Mouse (Mus musculus): ENCODE data around the gene Mybph. TPM values are rescaled to one million over a fixed set of nuclear protein-coding genes. Genes with fewer than 3 reads are reported as not detected.

Mybph gene
- polyA plus RNA-seq, 1 experiment from 2014 or later = 3.5 TPM

DNA sequence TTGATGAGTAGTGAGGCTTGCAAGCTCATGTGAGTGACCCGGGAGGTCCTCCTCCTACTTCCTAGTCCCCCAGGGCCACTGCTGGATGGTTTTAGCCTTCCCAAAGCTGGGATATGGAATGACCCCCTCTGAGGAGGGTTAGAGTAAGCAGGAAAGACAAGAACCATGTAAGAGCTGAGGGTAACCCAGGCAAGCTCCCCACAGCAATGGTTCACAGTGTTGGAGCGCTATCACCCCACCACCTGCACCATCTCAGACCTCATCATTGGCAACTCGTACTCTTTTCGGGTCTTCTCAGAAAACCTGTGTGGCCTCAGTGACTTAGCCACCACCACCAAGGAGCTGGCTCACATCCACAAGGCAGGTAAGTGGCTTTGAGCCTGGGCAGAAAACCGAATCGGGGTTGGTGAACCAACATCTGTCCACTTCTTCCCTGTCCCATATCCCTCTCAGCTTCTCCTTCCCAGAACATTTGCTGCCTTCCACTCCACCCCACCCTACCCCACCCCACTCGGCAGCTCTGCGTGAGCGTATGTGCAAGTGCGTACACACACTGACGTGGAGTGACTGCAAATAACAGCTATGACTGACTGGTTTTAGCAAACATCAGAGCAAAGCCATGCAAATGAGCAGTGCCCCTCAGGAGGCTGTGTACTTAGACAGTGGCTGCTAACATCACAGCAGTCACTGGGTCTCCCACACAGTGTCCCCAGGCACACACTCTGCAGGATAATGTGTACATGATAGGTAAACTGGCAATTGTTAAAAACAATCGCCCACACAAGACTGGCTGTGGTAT is 5.1 kb downstream of the Mybph start:
- WGBS (ENCODE audit: insufficient replicate concordance) = 64% methylated on average over 12 of the region's 12 CpGs
- Histone ChIP-seq H3K27ac (replicated peaks) (no peak overlapping the region), H3K4me1 (replicated peaks) (peaks cover 4% of the 10 kb centered on the region), H3K4me3 (replicated peaks) (no peak overlapping the region), H3K4me2 (no peak overlapping the region), H3K9ac (no peak overlapping the region), H3K9me3 (replicated peaks) (no peaks in the 10 kb centered on the region), H3K27me3 (no peaks in the 10 kb centered on the region), H3K36me3 (replicated peaks) (no peaks in the 10 kb centered on the region)
- no peak for ATAC-seq (ENCODE audit: insufficient read depth)

DNA sequence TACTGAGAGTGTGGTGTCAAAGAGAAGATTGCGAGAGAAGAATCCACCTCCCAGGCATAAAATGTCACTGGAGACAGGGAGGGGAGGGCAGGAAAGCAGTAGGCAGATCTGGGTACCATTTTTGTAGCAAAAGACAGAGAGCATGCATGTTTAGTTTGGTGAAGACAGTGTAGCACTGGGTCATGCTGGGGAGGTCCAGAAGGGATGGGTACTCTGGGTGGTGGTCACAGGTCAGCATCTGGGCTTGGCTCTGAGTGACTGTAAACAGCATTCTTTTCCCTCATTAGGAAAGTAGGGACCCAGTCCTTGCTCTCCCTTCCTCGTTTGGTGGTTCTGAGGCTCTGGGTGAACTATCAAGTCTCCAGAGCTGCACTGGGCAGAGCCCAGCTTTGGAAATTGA is 7.2 kb downstream of the Mybph start:
- no peak for ATAC-seq (ENCODE audit: insufficient read depth)
- 41% methylated on average over 2 of the region's 2 CpGs for WGBS (ENCODE audit: insufficient replicate concordance)
- Histone ChIP-seq H3K36me3 (replicated peaks) (no peaks in the 10 kb centered on the region), H3K4me1 (replicated peaks) (peaks cover 10% of the 10 kb centered on the region), H3K27ac (replicated peaks) (no peak overlapping the region), H3K4me3 (replicated peaks) (no peak overlapping the region), H3K4me2 (no peak overlapping the region), H3K9ac (no peak overlapping the region), H3K9me3 (replicated peaks) (no peaks in the 10 kb centered on the region), H3K27me3 (no peaks in the 10 kb centered on the region)

DNA sequence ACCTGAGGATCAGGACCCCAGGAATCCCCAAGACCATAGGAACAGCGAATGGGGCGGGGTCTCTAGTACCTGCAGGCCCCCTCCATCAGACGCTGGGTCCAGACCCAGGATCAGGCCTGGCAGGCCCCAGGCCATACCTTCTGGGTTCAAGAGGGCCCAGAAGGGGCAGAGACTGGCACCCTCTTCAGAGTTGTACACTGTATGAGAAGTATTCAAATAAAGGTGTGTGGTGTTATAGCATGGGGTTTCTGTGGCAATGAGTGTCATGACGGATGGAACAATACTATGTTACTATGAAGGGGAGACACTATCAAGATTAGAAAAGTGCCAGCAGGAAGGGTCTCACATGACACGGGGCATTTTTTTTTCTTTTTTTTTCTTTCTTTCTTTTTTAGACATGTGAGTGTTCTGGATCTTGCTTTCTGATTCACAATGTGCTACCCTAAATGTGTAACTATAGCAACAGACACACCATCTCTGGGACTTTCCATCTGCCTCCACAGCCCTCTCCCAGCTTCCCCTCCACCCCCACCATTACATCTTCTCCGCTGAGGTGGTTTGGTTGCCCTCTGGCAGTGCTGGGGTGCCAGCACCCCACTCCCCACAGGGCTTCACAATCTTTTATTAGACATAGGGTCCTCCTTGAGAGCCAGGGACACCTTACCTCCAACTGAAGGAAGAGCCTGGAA is 7.9 kb downstream of the Mybph start:
- H3K36me3 ChIP-seq (replicated peaks) = no peaks in the 10 kb centered on the region
- no peak overlapping the region for H3K9ac ChIP-seq
- H3K27me3 ChIP-seq = no peaks in the 10 kb centered on the region
- H3K27ac ChIP-seq (replicated peaks) = no peak overlapping the region
- 64% methylated on average over 6 of the region's 6 CpGs for WGBS (ENCODE audit: insufficient replicate concordance)
- H3K4me1 ChIP-seq (replicated peaks) = peaks cover 14% of the 10 kb centered on the region
- no peak for ATAC-seq (ENCODE audit: insufficient read depth)
- no peaks in the 10 kb centered on the region for H3K9me3 ChIP-seq (replicated peaks)
- no peak overlapping the region for H3K4me2 ChIP-seq
- no peak overlapping the region for H3K4me3 ChIP-seq (replicated peaks)

DNA sequence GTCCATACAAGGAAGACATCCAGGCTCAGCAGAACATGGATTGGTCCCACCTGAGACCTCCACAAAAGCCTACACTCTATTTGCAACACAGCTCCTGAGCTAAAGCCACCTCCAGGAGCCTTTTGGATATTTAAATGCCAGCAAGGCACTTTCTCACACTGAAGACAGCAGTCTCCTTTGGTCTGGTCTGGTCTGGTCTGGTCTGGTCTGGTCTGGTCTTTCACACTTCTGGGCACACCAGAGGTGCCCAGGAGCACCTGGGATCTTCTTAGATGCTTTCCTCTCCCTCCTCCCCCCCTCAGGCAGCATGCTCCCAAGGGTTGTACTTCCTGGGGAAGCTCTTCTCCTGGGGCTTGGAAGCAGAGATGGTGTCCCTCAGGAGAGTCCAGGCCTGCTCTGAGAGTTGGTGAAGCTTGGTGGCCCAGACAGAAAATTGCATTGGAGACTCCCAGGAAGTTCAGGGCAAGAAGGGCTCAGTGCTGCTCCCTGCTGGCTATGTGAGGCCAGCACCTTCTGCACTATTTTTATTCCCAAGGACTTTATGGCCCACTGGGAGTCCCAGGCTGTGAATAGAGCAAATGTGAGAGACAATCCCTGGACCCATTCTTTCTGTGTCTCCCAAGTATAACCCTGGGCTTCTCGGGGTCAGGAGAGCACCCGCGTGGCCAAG is 8.6 kb downstream of the Mybph start:
- no peak overlapping the region for H3K4me3 ChIP-seq (replicated peaks)
- H3K4me2 ChIP-seq = no peak overlapping the region
- H3K36me3 ChIP-seq (replicated peaks) = no peaks in the 10 kb centered on the region
- no peaks in the 10 kb centered on the region for H3K27me3 ChIP-seq
- H3K27ac ChIP-seq (replicated peaks) = no peak overlapping the region
- H3K9me3 ChIP-seq (replicated peaks) = no peaks in the 10 kb centered on the region
- 45% methylated on average over 3 of the region's 3 CpGs for WGBS (ENCODE audit: insufficient replicate concordance)
- ATAC-seq (ENCODE audit: insufficient read depth) = no peak
- peaks cover 21% of the 10 kb centered on the region for H3K4me1 ChIP-seq (replicated peaks)
- H3K9ac ChIP-seq = no peak overlapping the region

DNA sequence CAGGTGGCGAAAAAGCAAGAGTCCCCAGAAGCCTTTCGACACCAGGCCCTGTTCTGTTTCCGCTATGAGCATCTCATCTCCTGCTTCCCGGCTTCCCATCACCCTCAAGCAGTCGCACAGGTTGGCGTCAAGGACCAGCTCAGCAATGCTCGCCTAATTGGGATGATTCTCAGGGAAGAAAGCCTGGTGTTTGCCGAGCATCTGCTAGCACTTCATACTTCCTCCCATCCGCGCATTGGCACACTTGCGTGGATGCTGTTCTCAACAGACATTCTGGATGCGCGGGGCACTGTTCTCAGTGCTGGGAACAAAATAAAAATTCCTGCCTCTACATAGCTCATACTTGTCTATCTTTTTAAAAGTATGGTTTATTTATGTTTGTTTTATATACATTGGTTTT is 11.0 kb downstream of the Mybph start:
- H3K4me1 ChIP-seq (replicated peaks) = peaks cover 21% of the 10 kb centered on the region
- no peaks in the 10 kb centered on the region for H3K27me3 ChIP-seq
- no peak overlapping the region for H3K27ac ChIP-seq (replicated peaks)
- H3K9me3 ChIP-seq (replicated peaks) = no peaks in the 10 kb centered on the region
- H3K9ac ChIP-seq = no peak overlapping the region
- 80% methylated on average over 13 of the region's 13 CpGs for WGBS (ENCODE audit: insufficient replicate concordance)
- no peak overlapping the region for H3K4me2 ChIP-seq
- ATAC-seq (ENCODE audit: insufficient read depth) = no peak
- H3K4me3 ChIP-seq (replicated peaks) = no peak overlapping the region
- no peaks in the 10 kb centered on the region for H3K36me3 ChIP-seq (replicated peaks)

DNA sequence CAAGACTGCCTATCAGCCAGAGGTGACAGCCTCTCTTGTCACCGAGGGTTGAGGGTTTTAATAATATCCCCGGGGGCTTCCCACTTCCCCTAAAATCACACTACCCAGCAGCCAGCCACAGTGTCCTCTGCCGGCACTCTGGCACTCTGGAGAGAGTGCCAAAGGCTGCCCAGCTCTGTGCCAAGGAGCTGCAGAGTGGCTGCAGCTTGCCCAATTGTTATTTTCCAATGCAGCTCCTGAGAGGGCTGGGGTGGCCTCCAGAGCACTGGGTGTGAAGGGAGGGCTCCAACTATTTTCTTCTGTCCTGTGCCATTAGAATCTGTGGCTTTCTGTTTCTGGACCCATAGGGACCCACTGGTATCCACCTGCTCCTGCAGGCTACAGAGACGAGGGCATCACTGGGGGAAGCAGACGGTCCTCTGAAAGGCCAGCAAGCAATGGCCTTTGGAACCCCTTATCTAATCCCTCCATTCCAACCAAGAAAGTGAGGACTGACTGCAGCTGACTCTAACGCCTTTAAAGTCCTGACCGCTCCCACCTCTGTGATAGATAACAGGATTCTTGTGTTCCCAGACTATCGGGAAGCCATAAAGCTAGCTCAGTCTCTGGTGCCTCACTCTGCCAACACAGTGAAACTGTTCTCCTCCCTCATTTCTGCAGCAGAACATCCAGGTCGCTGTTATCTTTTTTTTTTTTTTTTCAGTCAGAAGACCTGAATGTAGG is 12.2 kb downstream of the Mybph start:
- 11% methylated on average over 9 of the region's 9 CpGs for WGBS (ENCODE audit: insufficient replicate concordance)
- Histone ChIP-seq H3K27ac (replicated peaks) (no peak overlapping the region), H3K36me3 (replicated peaks) (no peaks in the 10 kb centered on the region), H3K9me3 (replicated peaks) (no peaks in the 10 kb centered on the region), H3K4me3 (replicated peaks) (no peak overlapping the region), H3K4me1 (replicated peaks) (peaks cover 21% of the 10 kb centered on the region), H3K27me3 (peaks cover 3% of the 10 kb centered on the region; the same call in 1 of the 2 replicates), H3K9ac (no peak overlapping the region), H3K4me2 (peak overlapping the region; percentile 15; the same call in 1 of the 2 replicates)
- peak; percentile 67 for ATAC-seq (ENCODE audit: insufficient read depth)

DNA sequence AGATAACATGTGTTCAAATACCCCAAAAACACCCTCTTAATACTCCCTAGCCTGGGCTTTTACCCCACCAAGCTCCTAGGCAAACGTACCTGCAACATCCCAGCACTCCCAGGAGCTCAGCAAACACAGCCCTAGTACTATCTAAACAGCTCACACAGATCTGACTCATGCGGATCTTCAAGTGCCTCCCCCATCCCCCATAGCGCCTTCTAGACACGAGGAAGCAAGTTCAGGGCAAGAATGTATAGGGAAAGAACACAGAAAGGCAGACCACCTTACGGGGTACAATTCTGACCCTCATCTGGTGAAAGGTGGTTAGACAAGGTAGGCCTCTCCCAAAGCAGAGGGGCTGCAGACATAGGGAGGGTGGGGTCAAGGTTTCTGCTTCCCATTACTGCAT is 12.8 kb downstream of the Mybph start:
- Histone ChIP-seq H3K9ac (no peak overlapping the region), H3K4me2 (peak overlapping the region; percentile 15; the same call in 1 of the 2 replicates), H3K27ac (replicated peaks) (no peak overlapping the region), H3K36me3 (replicated peaks) (no peaks in the 10 kb centered on the region), H3K27me3 (peaks cover 9% of the 10 kb centered on the region), H3K9me3 (replicated peaks) (no peaks in the 10 kb centered on the region), H3K4me1 (replicated peaks) (peaks cover 21% of the 10 kb centered on the region), H3K4me3 (replicated peaks) (no peak overlapping the region)
- 16% methylated on average over 5 of the region's 5 CpGs for WGBS (ENCODE audit: insufficient replicate concordance)
- no peak for ATAC-seq (ENCODE audit: insufficient read depth)

DNA sequence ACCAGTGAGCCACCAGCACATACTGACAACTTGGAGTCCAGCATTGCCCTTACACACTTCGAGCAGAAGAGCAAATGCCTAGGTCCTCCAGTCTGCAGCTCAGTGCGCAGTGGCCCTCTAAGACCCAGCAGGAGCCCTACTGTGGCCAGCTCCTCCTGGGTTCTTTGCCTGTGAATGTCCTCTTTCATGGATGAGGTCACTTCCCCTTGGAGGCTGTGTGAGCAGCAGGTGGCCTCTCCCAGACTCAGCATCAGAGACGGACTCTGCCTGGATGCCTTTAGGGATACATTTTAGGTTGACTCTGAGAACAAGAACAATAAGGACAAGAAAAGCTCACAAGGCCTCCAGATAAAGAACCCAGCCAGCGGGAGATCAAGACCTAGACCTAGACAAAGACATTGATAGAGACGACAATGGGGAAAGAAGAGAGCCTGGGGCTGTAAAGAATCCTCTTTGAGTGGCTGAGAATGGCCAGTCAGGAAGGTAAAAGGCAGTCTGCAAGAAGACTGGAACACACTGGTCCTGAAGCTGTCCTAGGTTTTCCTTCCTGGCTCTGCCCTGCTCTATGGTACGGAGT is 17.0 kb downstream of the Mybph start:
- Histone ChIP-seq H3K9ac (no peak overlapping the region), H3K4me2 (no peak overlapping the region), H3K4me3 (replicated peaks) (no peak overlapping the region), H3K27me3 (peaks cover 12% of the 10 kb centered on the region), H3K9me3 (replicated peaks) (no peaks in the 10 kb centered on the region), H3K27ac (replicated peaks) (no peak overlapping the region), H3K4me1 (replicated peaks) (peaks cover 32% of the 10 kb centered on the region), H3K36me3 (replicated peaks) (no peaks in the 10 kb centered on the region)
- no peak for ATAC-seq (ENCODE audit: insufficient read depth)
- WGBS (ENCODE audit: insufficient replicate concordance) = 52% methylated on average over 6 of the region's 6 CpGs

DNA sequence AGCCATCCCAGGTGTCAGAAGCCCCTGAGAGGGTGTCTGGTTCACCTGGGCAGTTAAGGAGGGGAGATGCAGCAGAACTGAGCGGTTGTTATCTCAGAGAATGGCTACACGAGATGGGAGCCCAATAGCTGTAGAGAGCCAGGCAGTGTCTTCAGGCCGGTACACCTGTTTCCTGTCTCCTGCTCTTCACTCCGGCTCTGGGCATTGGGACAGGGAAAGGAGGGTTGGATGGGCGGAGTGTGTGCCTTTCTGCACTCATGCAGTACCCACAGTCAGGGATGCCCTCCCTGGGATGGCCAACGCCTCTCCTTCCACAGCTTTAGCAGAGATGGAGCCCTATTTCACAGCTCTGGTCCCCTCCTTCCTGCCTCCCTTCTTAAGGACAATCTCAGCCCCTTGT is 17.8 kb downstream of the Mybph start:
- H3K9me3 ChIP-seq (replicated peaks) = no peaks in the 10 kb centered on the region
- H3K9ac ChIP-seq = no peak overlapping the region
- H3K4me2 ChIP-seq = no peak overlapping the region
- H3K4me3 ChIP-seq (replicated peaks) = no peak overlapping the region
- no peak overlapping the region for H3K27ac ChIP-seq (replicated peaks)
- H3K27me3 ChIP-seq = peaks cover 12% of the 10 kb centered on the region
- WGBS (ENCODE audit: insufficient replicate concordance) = 28% methylated on average over 6 of the region's 6 CpGs
- peaks cover 25% of the 10 kb centered on the region for H3K4me1 ChIP-seq (replicated peaks)
- H3K36me3 ChIP-seq (replicated peaks) = no peaks in the 10 kb centered on the region
- no peak for ATAC-seq (ENCODE audit: insufficient read depth)

DNA sequence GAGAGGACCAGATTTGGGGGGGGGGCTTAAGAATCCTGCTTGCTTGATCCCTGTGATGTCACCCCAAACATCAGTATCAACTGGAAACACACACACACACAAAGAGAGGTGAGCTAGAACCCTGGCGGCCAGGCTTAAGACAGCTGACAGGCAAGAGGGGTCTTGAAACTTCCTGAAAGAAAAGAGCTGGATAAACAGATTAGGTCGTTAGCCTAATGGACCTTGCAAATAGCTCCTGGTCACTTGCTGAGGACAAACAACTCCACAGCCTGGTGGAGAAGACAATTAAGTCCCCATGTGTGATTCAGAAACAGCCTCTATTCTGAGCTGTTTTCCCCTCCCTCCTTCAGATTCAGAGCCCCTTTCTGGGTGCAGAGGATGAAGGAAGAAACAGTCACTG is 18.4 kb downstream of the Mybph start:
- Histone ChIP-seq H3K4me3 (replicated peaks) (no peak overlapping the region), H3K36me3 (replicated peaks) (no peaks in the 10 kb centered on the region), H3K4me1 (replicated peaks) (peaks cover 19% of the 10 kb centered on the region), H3K9ac (no peak overlapping the region), H3K27ac (replicated peaks) (no peak overlapping the region), H3K27me3 (peaks cover 12% of the 10 kb centered on the region), H3K4me2 (no peak overlapping the region), H3K9me3 (replicated peaks) (no peaks in the 10 kb centered on the region)
- no peak for ATAC-seq (ENCODE audit: insufficient read depth)
- WGBS (ENCODE audit: insufficient replicate concordance) = 18% methylated on average over 2 of the region's 2 CpGs
